Mouse (Mus musculus) T-cell, adult 66 days (primary cell): Measurements from ENCODE around the gene Ces1h. TPM values are rescaled to one million over a fixed set of nuclear protein-coding genes. Genes with fewer than 3 reads are reported as not detected.

Experiments
- total RNA-seq, 2 experiments: library from RNA; stranded (reverse); gene quantifications; 3 replicates in 1 of 2; 4 replicates in 1 of 2; pipeline ENCODE4 v1.2.4; 2023

Ces1h gene
- not detected for total RNA-seq

GRCm38 (mm10) chr8:93379625-93380024 is at the start of gene Ces1h:
Gene Ces1h, minus strand, starts transcription at chr8:93379725.

GRCm38 (mm10) chr8:93337207-93337606 is 42.3 kb downstream of the Ces1h start, which contains the start of gene Ces1g:
Gene Ces1g, minus strand, starts transcription at chr8:93337308.

Other genes with a start within 250 kb of the Ces1h start
- not detected for gene Ces1c, start 248.4 kb downstream of the Ces1h start, total RNA-seq
- gene Ces1d, start 181.9 kb downstream of the Ces1h start, total RNA-seq = not detected
- gene Ces1e, start 150.1 kb downstream of the Ces1h start, total RNA-seq = not detected
- not detected for gene Ces1f, start 100.0 kb downstream of the Ces1h start, total RNA-seq
- not detected for gene Ces1g, start 42.4 kb downstream of the Ces1h start, total RNA-seq
- gene Ces5a, start 156.1 kb upstream of the Ces1h start, total RNA-seq = not detected